Mouse (Mus musculus): ENCODE results near the gene Gm11172. TPM values are rescaled to one million over a fixed set of nuclear protein-coding genes. Genes with fewer than 3 reads are reported as not detected.
A peak's percentile ranks its signal among the peaks of the same experiment; 100 is the strongest.
"Not testable (repeated sequence)": the region's sequence is repeated elsewhere in the genome, so short reads cannot be mapped to it uniquely, and the experiment has no call there.

Gm11172 gene
- polyA plus RNA-seq, 1 experiment from 2014 or later, result not detected

- Histone ChIP-seq H3K9me3 (replicated peaks) (no peaks in the 10 kb centered on the region), H3K27ac (replicated peaks) (peak overlapping the region; percentile 100), H3K9ac (no peak overlapping the region), H3K4me3 (replicated peaks) (no peak overlapping the region), H3K36me3 (no peaks in the 10 kb centered on the region), H3K4me1 (peaks cover 42% of the 10 kb centered on the region), H3K27me3 (no peaks in the 10 kb centered on the region), H3K4me2 (replicated peaks) (peak overlapping the region; percentile 84; the same call in 1 of the 2 replicates)
- 54% methylated on average over 4 of the region's 4 CpGs for WGBS
- ATAC-seq (ENCODE audit: insufficient number of reproducible peaks, low FRiP score, low TSS enrichment, low read depth), result no peak
Observed at GRCm38 (mm10) chr16:10786782-10787547, 25.8 kb upstream of the Gm11172 start.

DNA sequence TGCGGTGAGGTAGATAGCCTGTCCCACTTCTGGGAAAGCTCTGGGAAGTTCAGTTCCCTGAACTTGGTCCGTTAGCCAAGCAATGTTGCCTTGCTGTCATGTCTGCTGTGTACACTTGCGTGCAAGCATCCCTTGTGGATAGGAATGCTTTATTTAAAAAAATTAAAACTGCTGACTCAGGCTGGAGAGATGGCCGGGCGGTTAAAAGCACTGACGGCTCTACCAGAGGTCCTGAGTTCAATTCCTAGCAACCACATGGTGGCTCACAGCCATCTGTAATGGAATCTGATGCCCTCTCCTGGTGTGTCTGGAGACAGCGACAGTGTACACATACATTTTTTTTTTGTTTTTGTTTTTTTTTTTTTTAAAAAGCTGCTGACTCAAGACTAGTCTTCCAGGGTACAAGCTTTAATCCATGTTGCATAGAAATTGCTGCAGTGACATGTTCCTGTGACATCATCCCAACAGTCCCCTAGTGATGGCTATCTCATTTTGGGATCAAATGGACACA is 25.1 kb upstream of the Gm11172 start:
- Histone ChIP-seq H3K4me3 (replicated peaks) (no peak overlapping the region), H3K9me3 (replicated peaks) (no peaks in the 10 kb centered on the region), H3K36me3 (no peaks in the 10 kb centered on the region), H3K4me2 (replicated peaks) (no peak overlapping the region), H3K9ac (no peak overlapping the region), H3K27ac (replicated peaks) (peak overlapping the region; percentile 100; the same call in 1 of the 2 replicates), H3K4me1 (peaks cover 36% of the 10 kb centered on the region), H3K27me3 (no peaks in the 10 kb centered on the region)
- WGBS, result 81% methylated on average over 7 of the region's 7 CpGs
- ATAC-seq (ENCODE audit: insufficient number of reproducible peaks, low FRiP score, low TSS enrichment, low read depth), result no peak

GRCm38 (mm10) chr16:10788271-10788670 is 24.4 kb upstream of the Gm11172 start, which contains the start of gene Tnp2:
Gene Tnp2, minus strand, starts transcription at chr16:10788660.
- peaks cover 29% of the 10 kb centered on the region for H3K4me1 ChIP-seq
- H3K27ac ChIP-seq (replicated peaks), result 0 out of 2 replicates have a peak within 1 kb of the TSS, but pooled peaks have one; percentile 100
- ATAC-seq (ENCODE audit: insufficient number of reproducible peaks, low FRiP score, low TSS enrichment, low read depth), result no peak
- WGBS, result 49% methylated on average over 16 of the region's 16 CpGs
- no peaks in the 10 kb centered on the region for H3K27me3 ChIP-seq
- H3K9me3 ChIP-seq (replicated peaks), result no peaks in the 10 kb centered on the region
- no peak within 1 kb of the TSS for H3K4me3 ChIP-seq (replicated peaks)
- H3K4me2 ChIP-seq (replicated peaks), result no peak within 1 kb of the TSS
- no peak within 1 kb of the TSS for H3K9ac ChIP-seq
- H3K36me3 ChIP-seq, result no peaks in the 10 kb centered on the region

DNA sequence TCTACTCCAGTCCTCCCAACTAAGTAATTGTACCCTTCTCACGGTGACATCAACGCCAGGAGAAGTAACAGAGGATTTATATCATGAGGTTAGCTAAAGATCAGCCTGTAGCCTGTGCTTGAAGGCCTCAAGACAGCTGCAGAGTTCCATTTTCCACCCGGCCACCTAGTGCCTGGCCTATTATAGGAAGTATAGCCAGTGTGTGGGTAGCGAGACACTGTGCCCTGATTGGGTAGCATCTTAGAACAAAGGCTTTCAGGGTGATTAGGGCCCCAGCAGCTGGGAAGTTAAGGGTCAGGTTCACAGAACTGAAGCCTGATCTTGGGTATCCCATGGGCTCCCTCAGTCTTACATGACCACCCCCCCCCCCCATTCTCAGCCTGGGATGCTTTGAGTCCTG is 23.8 kb upstream of the Gm11172 start:
- Histone ChIP-seq H3K4me3 (replicated peaks) (no peak overlapping the region), H3K36me3 (no peaks in the 10 kb centered on the region), H3K4me1 (peaks cover 25% of the 10 kb centered on the region), H3K27me3 (no peaks in the 10 kb centered on the region), H3K9me3 (replicated peaks) (no peaks in the 10 kb centered on the region), H3K9ac (no peak overlapping the region), H3K27ac (replicated peaks) (no peak overlapping the region), H3K4me2 (replicated peaks) (no peak overlapping the region)
- no peak for ATAC-seq (ENCODE audit: insufficient number of reproducible peaks, low FRiP score, low TSS enrichment, low read depth)
- 66% methylated on average over 4 of the region's 4 CpGs for WGBS

DNA sequence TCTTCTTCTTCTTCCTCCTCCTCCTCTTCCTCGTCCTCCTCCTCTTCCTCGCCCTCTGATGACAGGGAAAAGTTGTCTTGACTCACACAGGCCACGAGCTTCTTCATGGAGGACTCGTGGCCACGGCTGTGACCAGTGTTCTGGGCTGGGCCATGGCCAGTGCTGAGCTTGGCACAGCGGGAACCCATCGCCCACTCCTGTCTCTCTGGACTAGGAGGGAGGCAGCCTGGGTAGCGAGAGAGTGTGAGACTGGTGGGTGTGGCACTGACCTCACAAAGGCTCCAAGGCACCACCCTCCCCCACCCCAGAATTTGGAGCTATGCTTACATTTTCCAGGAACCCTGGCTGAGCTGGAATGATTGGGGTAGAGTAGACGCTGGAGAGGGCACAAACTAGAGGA is 22.0 kb upstream of the Gm11172 start, which contains the start of gene Prm3:
Gene Prm3 (minus strand): TSS at position 213 of the 400 bp plus-strand sequence.
- H3K36me3 ChIP-seq, result no peaks in the 10 kb centered on the region
- no peak for ATAC-seq (ENCODE audit: insufficient number of reproducible peaks, low FRiP score, low TSS enrichment, low read depth)
- H3K27ac ChIP-seq (replicated peaks), result no peak within 1 kb of the TSS
- H3K9me3 ChIP-seq (replicated peaks), result no peaks in the 10 kb centered on the region
- H3K4me2 ChIP-seq (replicated peaks), result no peak within 1 kb of the TSS
- 71% methylated on average over 9 of the region's 9 CpGs for WGBS
- peaks cover 19% of the 10 kb centered on the region for H3K4me1 ChIP-seq
- H3K27me3 ChIP-seq, result peaks cover 9% of the 10 kb centered on the region; the same call in 1 of the 2 replicates
- no peak within 1 kb of the TSS for H3K9ac ChIP-seq
- H3K4me3 ChIP-seq (replicated peaks), result no peak within 1 kb of the TSS

- ATAC-seq (ENCODE audit: insufficient number of reproducible peaks, low FRiP score, low TSS enrichment, low read depth), result no peak
- WGBS, result 70% methylated on average over 6 of the region's 6 CpGs
- Histone ChIP-seq H3K27me3 (peaks cover 23% of the 10 kb centered on the region; the same call in 1 of the 2 replicates), H3K27ac (replicated peaks) (no peak within 1 kb of the TSS), H3K9ac (no peak within 1 kb of the TSS), H3K4me3 (replicated peaks) (no peak within 1 kb of the TSS), H3K9me3 (replicated peaks) (no peaks in the 10 kb centered on the region), H3K4me2 (replicated peaks) (no peak within 1 kb of the TSS), H3K36me3 (no peaks in the 10 kb centered on the region; the same call in 1 of the 2 replicates), H3K4me1 (no peaks in the 10 kb centered on the region)
Observed at GRCm38 (mm10) chr16:10796034-10796433, 16.7 kb upstream of the Gm11172 start, which contains the start of gene Prm2. Gene Prm2, minus strand, starts transcription at chr16:10796134.

GRCm38 (mm10) chr16:10802420-10802819 is 10.3 kb upstream of the Gm11172 start:
- H3K4me2 ChIP-seq (replicated peaks); H3K36me3 ChIP-seq; H3K9ac ChIP-seq; H3K4me1 ChIP-seq; H3K27me3 ChIP-seq; H3K4me3 ChIP-seq (replicated peaks); H3K9me3 ChIP-seq (replicated peaks); ATAC-seq (ENCODE audit: insufficient number of reproducible peaks, low FRiP score, low TSS enrichment, low read depth); H3K27ac ChIP-seq (replicated peaks): not testable (repeated sequence)
- 70% methylated on average over 3 of the region's 3 CpGs for WGBS

DNA sequence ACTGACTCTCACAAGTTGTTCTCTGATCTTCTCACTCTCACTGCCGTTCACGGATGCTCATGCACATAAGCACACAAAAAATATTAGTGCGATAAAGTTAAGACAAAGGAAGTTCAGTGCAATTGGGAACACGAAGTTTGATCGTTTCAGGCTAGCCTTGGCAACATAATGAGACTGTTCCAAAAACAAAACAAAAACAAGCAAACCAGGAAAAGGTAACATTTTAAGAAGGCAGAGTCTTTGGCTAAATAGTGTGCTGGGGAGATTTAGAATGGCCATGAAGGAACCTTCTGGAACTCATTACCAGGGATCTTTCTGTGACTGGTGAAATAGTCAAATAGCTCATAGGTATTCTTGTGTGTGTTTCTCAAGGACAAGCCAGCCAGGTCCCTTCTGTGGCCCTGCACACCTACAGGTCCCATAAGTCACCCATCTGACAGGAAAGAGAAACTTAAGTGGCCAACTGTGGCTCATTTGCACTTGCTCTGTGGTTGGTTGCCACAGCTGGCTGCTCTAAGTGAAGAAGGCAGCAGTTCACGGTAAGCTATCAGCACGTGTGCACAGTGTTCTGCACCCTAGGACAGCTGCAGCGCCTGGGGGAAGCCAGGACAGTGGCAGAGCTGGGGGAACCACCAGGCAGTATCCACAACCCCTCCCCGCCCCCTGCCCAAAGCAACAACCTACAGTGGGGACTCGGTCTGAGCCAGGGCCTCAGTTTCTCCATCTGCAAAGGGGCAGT is 6.8 kb upstream of the Gm11172 start, which contains the start of gene Prm1:
Gene Prm1 (minus strand): TSS at position 51 of the 739 bp plus-strand sequence.
- Histone ChIP-seq H3K36me3 (no peaks in the 10 kb centered on the region), H3K27me3 (no peaks in the 10 kb centered on the region; the same call in 1 of the 2 replicates), H3K4me3 (replicated peaks) (no peak within 1 kb of the TSS), H3K9ac (no peak within 1 kb of the TSS), H3K27ac (replicated peaks) (no peak within 1 kb of the TSS), H3K4me1 (no peaks in the 10 kb centered on the region), H3K9me3 (replicated peaks) (no peaks in the 10 kb centered on the region), H3K4me2 (replicated peaks) (no peak within 1 kb of the TSS)
- 67% methylated on average over 10 of the region's 10 CpGs for WGBS
- no peak for ATAC-seq (ENCODE audit: insufficient number of reproducible peaks, low FRiP score, low TSS enrichment, low read depth)

DNA sequence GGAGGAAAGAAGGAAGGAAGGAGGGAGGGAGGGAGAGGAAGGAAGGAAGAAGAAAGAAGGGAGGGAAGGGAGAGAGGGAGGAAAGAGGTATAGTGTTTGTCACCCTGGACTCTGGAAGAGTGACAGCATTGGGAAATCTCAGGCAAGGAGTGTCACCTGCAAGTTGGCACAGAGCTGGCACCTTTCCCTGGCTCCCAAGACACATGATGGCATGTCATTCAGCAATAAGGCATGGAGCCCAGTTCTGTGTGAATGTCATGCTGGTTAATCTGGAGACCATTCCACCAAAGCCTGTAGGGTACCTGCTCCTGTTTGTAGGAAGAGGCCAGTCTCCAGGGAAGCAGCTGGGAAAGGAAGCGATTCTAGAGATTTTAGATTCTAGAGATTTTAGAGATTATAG is 2.3 kb upstream of the Gm11172 start:
- no peaks in the 10 kb centered on the region for H3K4me1 ChIP-seq
- no peak for ATAC-seq (ENCODE audit: insufficient number of reproducible peaks, low FRiP score, low TSS enrichment, low read depth)
- no peak overlapping the region for H3K4me2 ChIP-seq (replicated peaks)
- no peak overlapping the region for H3K9ac ChIP-seq
- no peak overlapping the region for H3K27ac ChIP-seq (replicated peaks)
- no peak overlapping the region for H3K4me3 ChIP-seq (replicated peaks)
- WGBS, result 83% methylated on average over 1 of the region's 1 CpGs
- no peaks in the 10 kb centered on the region; the same call in 1 of the 2 replicates for H3K27me3 ChIP-seq
- no peaks in the 10 kb centered on the region for H3K36me3 ChIP-seq
- no peaks in the 10 kb centered on the region for H3K9me3 ChIP-seq (replicated peaks)

- H3K4me2 ChIP-seq (replicated peaks), result no peak overlapping the region
- no peaks in the 10 kb centered on the region for H3K4me1 ChIP-seq
- ATAC-seq (ENCODE audit: insufficient number of reproducible peaks, low FRiP score, low TSS enrichment, low read depth), result no peak
- no peak overlapping the region for H3K4me3 ChIP-seq (replicated peaks)
- H3K27me3 ChIP-seq, result no peaks in the 10 kb centered on the region; the same call in 1 of the 2 replicates
- H3K27ac ChIP-seq (replicated peaks), result no peak overlapping the region
- H3K9me3 ChIP-seq (replicated peaks), result no peaks in the 10 kb centered on the region
- no peaks in the 10 kb centered on the region for H3K36me3 ChIP-seq
- no peak overlapping the region for H3K9ac ChIP-seq
- 70% methylated on average over 4 of the region's 4 CpGs for WGBS
Observed at GRCm38 (mm10) chr16:10813726-10814125, 1.0 kb downstream of the Gm11172 start.

DNA sequence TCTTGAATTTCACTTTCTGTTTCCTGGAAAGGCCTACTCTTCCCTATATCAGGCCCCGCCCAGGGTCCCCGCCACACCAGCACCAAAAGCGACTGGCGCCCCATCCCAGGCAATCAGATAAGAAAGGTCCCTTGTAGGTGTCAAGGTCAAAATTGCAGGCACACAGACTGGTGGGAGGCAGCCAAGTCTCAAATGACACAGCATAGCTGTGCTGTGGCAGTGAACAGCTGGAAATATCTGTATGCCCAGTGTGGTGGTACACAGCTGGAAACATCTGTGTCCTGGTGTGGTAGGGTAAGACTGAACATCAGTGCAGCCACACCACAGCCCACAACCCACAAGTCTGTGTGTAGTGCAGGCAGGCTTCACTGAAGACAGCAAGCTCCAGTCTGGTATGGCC is 2.1 kb downstream of the Gm11172 start:
- 70% methylated on average over 4 of the region's 4 CpGs for WGBS
- Histone ChIP-seq H3K9ac (no peak overlapping the region), H3K4me1 (no peaks in the 10 kb centered on the region), H3K4me3 (replicated peaks) (no peak overlapping the region), H3K4me2 (replicated peaks) (no peak overlapping the region), H3K27ac (replicated peaks) (no peak overlapping the region), H3K9me3 (replicated peaks) (no peaks in the 10 kb centered on the region), H3K27me3 (no peaks in the 10 kb centered on the region; the same call in 1 of the 2 replicates), H3K36me3 (no peaks in the 10 kb centered on the region)
- ATAC-seq (ENCODE audit: insufficient number of reproducible peaks, low FRiP score, low TSS enrichment, low read depth), result no peak; the same call in 1 of the 2 replicates

Data from embryonic facial prominence, embryonic 15.5 days (tissue).